Mouse (Mus musculus) liver, embryonic 16.5 days (tissue): ENCODE measurements around the gene Mctp2. TPM values are rescaled to one million over a fixed set of nuclear protein-coding genes. Genes with fewer than 3 reads are reported as not detected.

Source experiments
- ATAC-seq: fragments of 200-750 bp; cut with Nextera tagmentation; 2 replicates; pipeline ENCODE4 v1.8.0; 2017; ENCODE audit warnings: low read depth, mild to moderate bottlenecking, moderate number of reproducible peaks, moderate library complexity
- H3K27ac ChIP-seq: fragments of 300-500 bp; sonication (generic); 2 replicates; pipeline ENCODE4 v1.5.1; 2014; ENCODE audit warnings: mild to moderate bottlenecking, low read length
- H3K27me3 ChIP-seq: fragments of 300-500 bp; sonication (generic); 2 replicates; pipeline ENCODE4 v1.6.1; 2014; ENCODE audit warnings: low read depth, low read length, mixed read lengths; ENCODE audit not compliant: control insufficient read depth, insufficient read depth
- H3K36me3 ChIP-seq: fragments of 300-500 bp; sonication (generic); 2 replicates; pipeline ENCODE4 v1.6.1; 2014; ENCODE audit warnings: mild to moderate bottlenecking; ENCODE audit not compliant: control insufficient read depth, insufficient read depth
- H3K4me1 ChIP-seq: fragments of 300-500 bp; sonication (generic); 2 replicates; pipeline ENCODE4 v1.6.1; 2014; ENCODE audit warnings: low read depth, low read length, mixed read lengths; ENCODE audit not compliant: control insufficient read depth
- H3K4me2 ChIP-seq: fragments of 300-500 bp; sonication (generic); 2 replicates; pipeline ENCODE4 v1.6.1; 2014; ENCODE audit warnings: low read depth, low read length, mixed read lengths
- H3K4me3 ChIP-seq: fragments of 300-500 bp; sonication (generic); 2 replicates; pipeline ENCODE4 v1.5.1; 2014; ENCODE audit warnings: low read depth, mild to moderate bottlenecking, low read length
- H3K9ac ChIP-seq: fragments of 300-500 bp; sonication (generic); 2 replicates; pipeline ENCODE4 v1.6.1; 2014; ENCODE audit warnings: low read depth, low read length
- H3K9me3 ChIP-seq: fragments of 300-500 bp; sonication (generic); replicated peaks from 2 replicates; pipeline ENCODE4 v1.6.1; 2016; ENCODE audit warnings: low read length; ENCODE audit not compliant: control insufficient read depth
- WGBS: fragments of 180-500 bp; shearing (Covaris S2); extraction: QIAGEN DNeasy Blood & Tissue Kit; methylation state at CpG from one replicate; pipeline ENCODE4 v1.1.7; 2014; ENCODE audit not compliant: insufficient replicate concordance; 5-methylcytosine and 5-hydroxymethylcytosine counted together
- polyA plus RNA-seq: library from polyadenylated mRNA; unstranded; fragments of >200 nt; fragmentation: Nextera tagmentation; extraction: Ambion mirVana; gene quantifications from 2 replicates; pipeline ENCODE4 v1.2.1, GENCODE M21; 2015

Mctp2 gene
- polyA plus RNA-seq, 1 experiment from 2014 or later, result 0.61 TPM

- no peak overlapping the region for H3K9ac ChIP-seq
- H3K36me3 ChIP-seq, result no peaks in the 10 kb centered on the region
- H3K27ac ChIP-seq, result no peak overlapping the region
- no peaks in the 10 kb centered on the region for H3K4me1 ChIP-seq
- H3K4me2 ChIP-seq, result no peak overlapping the region
- no peaks in the 10 kb centered on the region for H3K27me3 ChIP-seq
- 67% methylated on average over 2 of the region's 2 CpGs for WGBS
- ATAC-seq, result no peak
- no peak overlapping the region for H3K4me3 ChIP-seq
- H3K9me3 ChIP-seq, result no peaks in the 10 kb centered on the region
Measured at GRCm38 (mm10) chr7:72066352-72066751, 240.1 kb downstream of the Mctp2 start.

GRCm38 (mm10) chr7:72051759-72052158 is 254.6 kb downstream of the Mctp2 start:
- no peak for ATAC-seq
- Histone ChIP-seq H3K9me3 (no peaks in the 10 kb centered on the region), H3K4me2 (no peak overlapping the region), H3K27me3 (no peaks in the 10 kb centered on the region), H3K4me3 (no peak overlapping the region), H3K36me3 (no peaks in the 10 kb centered on the region), H3K27ac (no peak overlapping the region), H3K4me1 (no peaks in the 10 kb centered on the region), H3K9ac (no peak overlapping the region)
- 47% methylated on average over 2 of the region's 2 CpGs for WGBS

- no peak overlapping the region for H3K4me3 ChIP-seq
- WGBS, result 66% methylated on average over 20 of the region's 20 CpGs
- ATAC-seq, result no peak
- no peak overlapping the region for H3K27ac ChIP-seq
- no peaks in the 10 kb centered on the region for H3K4me1 ChIP-seq
- H3K4me2 ChIP-seq, result no peak overlapping the region
- H3K9me3 ChIP-seq, result no peaks in the 10 kb centered on the region
- no peaks in the 10 kb centered on the region for H3K27me3 ChIP-seq
- H3K9ac ChIP-seq, result no peak overlapping the region
- no peaks in the 10 kb centered on the region for H3K36me3 ChIP-seq
Measured at GRCm38 (mm10) chr7:72047588-72048585, 258.5 kb downstream of the Mctp2 start.
